Mouse (Mus musculus): Measurements from ENCODE around the gene Rgl2.
A peak's percentile ranks its signal among the peaks of the same experiment; 100 is the strongest.

Gene Rgl2

GRCm38 (mm10) chr17:33977861-33978557 is 48.7 kb downstream of the Rgl2 start:
- no peak for DNase-seq

GRCm38 (mm10) chr17:33978631-33979031 is 49.3 kb downstream of the Rgl2 start:
- DNase-seq: peak; percentile 74

- DNase-seq: no peak
Observed at GRCm38 (mm10) chr17:33979512-33980050, 50.2 kb downstream of the Rgl2 start.

- DNase-seq: no peak
Observed at GRCm38 (mm10) chr17:33980181-33981035, 51.1 kb downstream of the Rgl2 start.

- DNase-seq: peak; percentile 87
Observed at GRCm38 (mm10) chr17:33981192-33981909, 52.0 kb downstream of the Rgl2 start.

GRCm38 (mm10) chr17:33982136-33982535 is 52.8 kb downstream of the Rgl2 start:
- peak; percentile 76 for DNase-seq
